Mouse (Mus musculus) T-helper 1 cell (primary cell): Measurements from ENCODE around the gene Vps4a.
"Not testable (repeated sequence)": the region's sequence is repeated elsewhere in the genome, so short reads cannot be mapped to it uniquely, and the experiment has no call there.

Experiments
- in situ Hi-C: fragments of 300-600 bp; cut with MboI, MseI; formaldehyde crosslinking; loops from one replicate; pipeline ENCODE4 v1.15.1; 2025; ENCODE audit warnings: high pct_unique_total_duplicates

Vps4a gene

DNA sequence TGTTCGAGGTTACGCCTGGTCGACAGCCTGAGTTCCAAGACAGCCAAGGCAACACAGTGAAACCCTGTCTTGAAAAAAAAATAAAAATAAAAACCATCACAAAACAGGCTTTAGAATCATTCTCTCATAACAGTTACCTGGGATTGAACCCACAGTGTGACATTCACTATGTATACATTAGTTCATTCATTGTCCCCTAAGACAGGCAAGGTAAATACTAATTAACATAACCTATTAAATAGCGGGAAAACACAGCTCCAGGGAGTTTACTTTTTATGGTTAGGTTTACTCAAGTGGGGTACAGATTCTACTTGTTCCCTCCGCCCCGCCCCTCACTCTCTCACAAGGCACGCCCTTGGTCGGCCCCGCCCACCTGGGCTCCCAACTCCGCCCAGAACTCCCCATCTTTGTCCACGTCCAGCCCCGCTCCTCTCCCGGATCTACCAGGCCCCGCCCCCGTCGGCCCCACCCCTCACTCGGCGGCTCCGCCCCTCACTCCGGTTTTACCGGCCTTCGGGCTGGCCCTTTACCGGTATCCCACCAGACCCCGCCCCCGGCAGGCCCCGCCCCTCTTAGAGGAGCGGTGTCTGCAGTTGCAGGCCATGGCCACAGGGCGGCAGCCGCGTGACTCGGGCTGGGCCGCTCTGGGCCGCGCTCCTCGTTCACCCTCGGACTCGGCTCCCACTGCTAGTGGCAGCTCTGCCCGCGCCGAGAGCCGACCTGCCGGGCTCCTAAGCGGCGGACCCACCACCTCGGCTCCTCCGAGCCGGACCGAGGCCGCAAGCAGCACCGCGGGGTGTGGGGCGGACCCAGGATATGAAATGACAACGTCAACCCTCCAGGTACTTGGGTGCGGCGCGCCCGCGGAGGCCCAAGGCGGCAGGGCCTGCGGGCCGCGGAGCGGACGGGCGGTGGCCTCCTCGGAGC is at the start of gene Vps4a:
Gene Vps4a, plus strand, starts transcription at position 573 of the 927 bp plus-strand sequence.
- in situ Hi-C loops, result no loop called here

- in situ Hi-C loops, result no loop called here
Measured at GRCm38 (mm10) chr8:106985404-106985821, 45.6 kb upstream of the Vps4a start.

DNA sequence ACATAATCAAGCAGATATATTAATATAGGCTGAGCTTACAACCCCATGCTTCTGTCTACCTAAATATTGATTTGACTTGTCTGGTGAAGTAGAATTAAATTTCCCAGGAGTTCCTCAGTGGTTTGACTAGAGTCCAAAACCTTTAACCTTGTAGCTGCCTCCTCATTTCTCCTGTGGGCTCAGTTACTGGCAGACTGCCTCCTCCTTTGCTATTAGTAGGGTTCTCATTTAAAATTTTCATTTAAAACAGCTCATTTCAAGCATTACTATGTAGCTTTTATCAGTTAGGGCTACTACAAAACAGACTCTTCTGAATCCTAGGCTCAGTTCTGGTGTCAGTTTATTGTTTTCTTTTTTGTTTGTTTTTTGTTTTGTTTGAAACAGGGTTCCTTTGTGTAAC is 45.1 kb upstream of the Vps4a start:
- in situ Hi-C loops, result no loop called here

DNA sequence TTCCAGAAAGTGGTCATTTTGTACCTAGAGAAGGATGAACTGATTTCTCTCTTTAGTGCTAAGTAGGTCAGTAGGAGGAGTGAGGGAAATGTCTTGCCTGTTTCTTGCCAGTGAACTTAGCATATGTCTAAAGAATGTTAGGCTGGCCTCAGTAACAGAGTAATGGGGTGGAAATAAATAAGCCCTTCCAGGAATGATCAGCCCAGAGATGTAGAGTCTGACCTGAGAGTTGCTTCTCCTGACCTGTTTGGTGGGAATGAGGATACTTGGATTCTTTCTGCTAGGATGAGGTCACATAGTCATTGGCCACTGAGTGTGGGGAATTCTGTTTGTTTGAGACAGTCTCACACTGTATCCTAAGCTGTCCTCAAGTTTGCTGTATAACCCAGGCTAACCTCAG is 43.5 kb upstream of the Vps4a start:
- in situ Hi-C loops, result no loop called here

DNA sequence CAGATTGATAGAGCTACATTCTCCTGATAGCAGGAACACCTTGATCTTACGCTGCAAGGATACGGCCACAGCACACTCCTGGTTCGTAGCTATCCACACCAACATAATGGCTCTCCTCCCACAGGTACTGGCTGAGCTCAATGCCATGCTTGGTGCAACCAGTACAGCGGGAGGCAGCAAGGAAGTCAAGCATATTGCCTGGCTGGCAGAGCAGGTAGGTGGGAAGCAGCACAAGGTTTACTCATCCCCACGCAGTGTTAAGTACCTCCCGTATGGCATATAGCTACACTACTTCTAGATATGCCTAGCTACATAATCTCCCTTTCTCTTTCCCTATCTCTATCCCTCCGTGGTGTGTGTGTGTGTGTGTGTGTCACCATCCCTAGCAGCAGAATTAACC is 39.6 kb upstream of the Vps4a start:
- in situ Hi-C loops, result no loop called here

DNA sequence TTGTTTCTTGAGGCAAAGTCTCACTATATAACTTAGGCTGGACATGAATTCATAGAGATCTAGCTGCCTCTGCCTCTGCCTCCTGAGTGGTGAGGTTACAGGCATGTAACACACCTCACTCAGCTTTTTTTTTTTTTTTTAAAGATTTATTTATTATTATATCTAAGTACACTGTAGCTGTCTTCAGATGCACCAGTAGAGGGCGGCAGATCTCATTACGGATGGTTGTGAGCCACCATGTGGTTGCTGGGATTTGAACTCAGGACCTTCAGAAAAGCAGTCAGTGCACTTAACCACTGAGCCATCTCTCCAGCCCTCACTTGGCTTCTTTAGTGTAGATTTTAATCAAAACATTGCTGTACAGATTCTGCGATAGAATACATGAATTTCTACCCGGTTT is 34.7 kb upstream of the Vps4a start:
- in situ Hi-C loops, result not testable (repeated sequence)

- in situ Hi-C loops, result no loop called here
Measured at GRCm38 (mm10) chr8:106997416-106997815, 33.6 kb upstream of the Vps4a start.

GRCm38 (mm10) chr8:106999068-106999467 is 32.0 kb upstream of the Vps4a start:
- in situ Hi-C loops, result no loop called here

- in situ Hi-C loops, result loop anchor here (5.0 to 25.0 kb wide), 2 partner anchors 75 to 290 kb away; no protein-coding TSS in a partner anchor
Measured at GRCm38 (mm10) chr8:107002532-107002931, 28.5 kb upstream of the Vps4a start.

DNA sequence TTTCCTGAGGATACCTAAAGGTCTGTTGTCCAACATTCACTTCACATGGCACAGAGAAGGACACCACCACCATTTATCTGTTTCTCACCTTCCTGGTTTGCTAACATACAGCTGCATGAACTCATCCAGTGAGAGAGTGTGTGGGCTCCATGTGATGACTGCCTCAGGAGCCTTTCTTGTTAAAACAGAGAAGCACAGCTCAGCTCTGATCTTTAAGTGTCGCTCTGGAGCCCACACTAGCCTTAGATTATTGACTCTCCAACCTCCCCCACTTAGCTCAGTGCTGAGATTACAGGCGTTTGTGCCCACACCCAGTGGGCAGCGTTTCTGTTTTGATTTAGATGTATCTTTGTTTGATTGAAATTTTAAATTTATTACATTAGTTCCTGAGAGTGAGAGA is 23.2 kb upstream of the Vps4a start:
- in situ Hi-C loops, result loop anchor here (25.0 kb wide), 1 partner anchor 295 kb away; no protein-coding TSS in a partner anchor

DNA sequence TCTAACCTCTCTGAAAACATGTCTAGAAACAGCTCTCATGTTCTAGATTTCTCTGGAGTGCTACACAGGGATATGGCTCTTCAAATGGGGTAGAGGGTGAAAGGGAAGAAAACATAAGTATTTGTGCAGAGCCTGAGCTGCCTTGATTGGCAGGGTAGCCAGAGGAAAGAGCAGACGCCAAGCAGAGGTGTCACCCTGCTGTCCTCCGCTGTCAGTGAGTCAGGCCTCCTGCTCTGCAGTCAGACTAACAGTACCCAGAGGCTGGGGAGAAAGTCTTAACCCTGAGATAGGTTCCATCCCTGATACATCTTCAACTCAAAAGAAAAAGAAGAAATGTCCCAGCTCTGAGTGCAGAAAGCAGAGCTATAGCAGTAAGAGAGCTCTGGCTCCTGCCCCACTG is 18.4 kb upstream of the Vps4a start:
- in situ Hi-C loops, result loop anchor here (25.0 kb wide), 1 partner anchor 300 kb away; no protein-coding TSS in a partner anchor

DNA sequence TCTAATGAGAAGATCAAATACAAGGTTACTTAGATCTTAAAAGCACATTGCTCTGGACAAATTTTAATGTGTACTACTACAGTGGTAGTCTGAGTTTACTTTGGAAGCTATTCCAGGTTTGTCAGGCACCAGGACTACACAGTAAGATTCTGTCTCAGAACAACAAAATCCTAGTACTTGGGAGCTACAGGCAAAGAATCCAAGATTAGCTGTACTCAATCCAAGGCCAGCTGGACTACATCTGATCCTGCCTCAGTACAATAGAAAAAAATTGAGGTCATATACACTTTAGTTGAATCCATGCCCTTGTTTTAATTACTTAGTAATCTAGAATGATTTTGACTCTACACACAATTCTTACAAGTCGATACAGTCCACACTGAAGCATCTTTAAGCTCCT is 16.1 kb upstream of the Vps4a start:
- in situ Hi-C loops, result loop anchor here (25.0 kb wide), 1 partner anchor 303 kb away; no protein-coding TSS in a partner anchor

GRCm38 (mm10) chr8:107023479-107023878 is 7.5 kb upstream of the Vps4a start:
- in situ Hi-C loops, result loop anchor here (25.0 kb wide), 1 partner anchor 311 kb away; no protein-coding TSS in a partner anchor

DNA sequence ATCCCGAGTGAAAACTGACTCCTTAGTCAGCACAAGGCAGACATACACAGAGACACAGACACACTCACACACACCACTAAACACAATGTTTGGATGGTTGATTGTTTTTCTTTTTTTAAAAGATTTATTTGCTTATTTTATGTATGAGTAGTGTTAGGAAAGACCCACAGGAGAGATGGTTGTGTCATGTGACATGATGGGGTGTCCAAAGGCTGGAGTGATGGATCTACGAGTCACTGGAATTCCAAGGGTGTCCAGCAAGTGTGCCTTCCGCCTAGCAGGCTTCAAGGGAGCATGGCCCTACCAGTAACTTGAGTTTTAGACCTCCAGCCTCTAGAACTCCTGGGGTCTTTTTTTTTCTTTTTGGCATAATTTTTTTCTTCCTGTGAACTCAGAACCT is 1.7 kb upstream of the Vps4a start:
- in situ Hi-C loops, result no loop called here

GRCm38 (mm10) chr8:107030058-107030457 is 964 bp upstream of the Vps4a start:
- in situ Hi-C loops, result no loop called here

GRCm38 (mm10) chr8:107031577-107032090 is 612 bp downstream of the Vps4a start:
- in situ Hi-C loops, result no loop called here

GRCm38 (mm10) chr8:107033609-107034008 is 2.6 kb downstream of the Vps4a start:
- in situ Hi-C loops, result not testable (repeated sequence)

DNA sequence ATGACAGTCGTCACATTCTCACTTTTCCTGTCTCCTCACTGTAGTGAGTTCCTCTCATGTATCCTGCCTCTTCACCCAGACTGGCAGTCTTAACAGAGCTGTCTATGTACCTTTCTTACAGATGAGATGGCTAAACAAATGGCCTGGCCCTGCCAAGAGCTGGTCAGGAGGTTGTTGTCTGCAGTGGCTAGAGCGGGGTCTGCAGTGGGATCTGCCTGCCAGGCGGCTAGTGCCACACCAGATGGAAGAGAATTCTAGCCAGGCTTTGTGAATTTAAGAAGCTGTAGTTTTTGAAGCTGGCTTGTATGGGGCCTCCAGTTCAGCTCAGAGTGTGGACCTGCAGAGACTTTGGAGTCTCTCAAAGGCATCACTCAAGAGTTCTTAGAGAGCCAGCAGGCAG is 4.6 kb downstream of the Vps4a start:
- in situ Hi-C loops, result no loop called here

GRCm38 (mm10) chr8:107036626-107037025 is 5.6 kb downstream of the Vps4a start:
- in situ Hi-C loops, result no loop called here

DNA sequence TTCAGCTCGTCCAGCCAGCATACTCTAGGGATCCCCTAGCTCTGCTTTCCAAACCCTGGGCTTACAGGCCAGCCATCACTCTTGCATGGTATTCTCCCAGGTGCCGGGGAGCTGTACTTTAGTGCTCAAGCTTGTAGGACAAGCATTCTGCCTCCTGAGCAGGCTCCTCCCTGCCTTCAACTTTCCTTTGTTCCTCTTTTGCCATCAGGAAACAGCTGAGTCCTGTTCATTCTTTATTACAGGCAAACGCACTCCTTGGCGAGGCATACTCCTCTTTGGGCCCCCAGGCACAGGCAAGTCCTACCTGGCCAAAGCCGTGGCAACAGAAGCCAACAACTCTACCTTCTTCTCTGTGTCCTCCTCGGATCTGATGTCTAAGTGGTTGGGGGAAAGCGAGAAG is 9.6 kb downstream of the Vps4a start:
- in situ Hi-C loops, result no loop called here

- in situ Hi-C loops, result no loop called here
Measured at GRCm38 (mm10) chr8:107045478-107045877, 14.5 kb downstream of the Vps4a start.

- in situ Hi-C loops, result no loop called here
Measured at GRCm38 (mm10) chr8:107046976-107047375, 16.0 kb downstream of the Vps4a start.
